Mouse (Mus musculus) brain, embryonic 14.5 days (tissue): ENCODE measurements around the gene Srd5a1.

Experiments used
- CTCF ChIP-seq: fragments of 200-500 bp; IDR thresholded peaks from 2 replicates; pipeline ENCODE4 v1.5.1; 2012; ENCODE audit warnings: inconsistent platforms, mild to moderate bottlenecking, moderate library complexity, borderline replicate concordance; ENCODE audit not compliant: insufficient read depth, insufficient read length; ENCODE audit errors: extremely low read depth
- POLR2A ChIP-seq: fragments of 200-500 bp; IDR thresholded peaks from 2 replicates; pipeline ENCODE4 v1.6.1; 2012; ENCODE audit warnings: mild to moderate bottlenecking, inconsistent platforms, borderline replicate concordance; ENCODE audit not compliant: poor library complexity, insufficient read depth, insufficient read length, severe bottlenecking; ENCODE audit errors: extremely low read depth

DNA sequence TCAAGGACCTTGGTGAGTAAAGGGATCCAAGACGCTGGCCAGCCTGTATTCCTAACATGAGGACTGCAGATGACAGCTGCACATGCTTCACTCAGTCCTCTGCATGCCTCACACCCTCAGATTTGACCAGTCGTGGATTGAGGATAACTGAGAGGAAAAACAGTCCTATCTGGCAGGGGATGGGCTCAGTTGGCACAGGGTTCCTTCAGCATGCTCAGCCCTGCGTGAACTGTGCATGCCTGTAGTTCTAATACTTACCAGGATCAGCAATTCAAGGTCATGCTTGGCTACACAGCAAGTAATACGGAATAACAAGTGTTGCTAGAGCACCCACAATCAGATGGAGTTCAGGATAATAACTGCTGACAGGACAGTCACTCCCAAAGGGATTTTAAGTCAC lies 20.4 kb upstream of the Srd5a1 start:
- TF ChIP-seq POLR2A (no peak), CTCF (no peak)
